Mouse (Mus musculus) macrophage (primary cell): ENCODE data around the gene Tm6sf2. TPM values are rescaled to one million over a fixed set of nuclear protein-coding genes. Genes with fewer than 3 reads are reported as not detected.
"Not testable (repeated sequence)": the region's sequence is repeated elsewhere in the genome, so short reads cannot be mapped to it uniquely, and the experiment has no call there.

ENCODE experiments used
- H3K27ac ChIP-seq: fragments of 350-480 bp; formaldehyde crosslinking; 2 replicates; pipeline ENCODE4 v1.9.0; 2021
- H3K36me3 ChIP-seq: fragments of 350-480 bp; formaldehyde crosslinking; 2 replicates; pipeline ENCODE4 v1.9.0; 2021; ENCODE audit errors: inconsistent target
- H3K4me3 ChIP-seq: fragments of 350-480 bp; formaldehyde crosslinking; 2 replicates; pipeline ENCODE4 v1.9.0; 2021; ENCODE audit errors: inconsistent target
- H3K79me2 ChIP-seq: fragments of 350-480 bp; formaldehyde crosslinking; 2 replicates; pipeline ENCODE4 v1.9.0; 2021; ENCODE audit errors: inconsistent target
- WGBS: methylation state at CpG from one replicate; pipeline ENCODE4 v1.1.7; 2026; ENCODE audit warnings: inconsistent platforms; ENCODE audit not compliant: missing documents; 5-methylcytosine and 5-hydroxymethylcytosine counted together
- polyA plus RNA-seq: library from polyadenylated mRNA; stranded (reverse); fragments of 250-400 nt; gene quantifications from 3 replicates; pipeline ENCODE4 v1.2.4, GENCODE M21; 2018; ENCODE audit warnings: inconsistent platforms
- total RNA-seq, 78 experiments: library from RNA; depleted of rRNA; stranded (reverse); fragments of 250-400 nt; gene quantifications; 1 replicate in 9 of 78; 2 replicates in 24 of 78; 3 replicates in 43 of 78; 4 replicates in 2 of 78; pipeline ENCODE4 v1.2.4; 2018; ENCODE audit warnings: inconsistent platforms in 56 of 78

Gene Tm6sf2
- total RNA-seq (2018; cell fraction: chromatin; rRNA removed): 1 to 10 TPM in 18 of 26 experiments, under 1 TPM in 4, not detected in 4; 0.49 to 6.8 (median 2.6) TPM
- under 1 TPM in 1 of 26 experiments, not detected in 25; 0.15 TPM for total RNA-seq (2018; cell fraction: cytosol; rRNA removed)
- total RNA-seq (2018; cell fraction: nucleus; rRNA removed): 1 to 10 TPM in 10 of 26 experiments, under 1 TPM in 9, not detected in 7; 0.30 to 2.5 (median 1.1) TPM
- polyA plus RNA-seq: 0.10 TPM in 1 of 3 replicates, not detected in the others

DNA sequence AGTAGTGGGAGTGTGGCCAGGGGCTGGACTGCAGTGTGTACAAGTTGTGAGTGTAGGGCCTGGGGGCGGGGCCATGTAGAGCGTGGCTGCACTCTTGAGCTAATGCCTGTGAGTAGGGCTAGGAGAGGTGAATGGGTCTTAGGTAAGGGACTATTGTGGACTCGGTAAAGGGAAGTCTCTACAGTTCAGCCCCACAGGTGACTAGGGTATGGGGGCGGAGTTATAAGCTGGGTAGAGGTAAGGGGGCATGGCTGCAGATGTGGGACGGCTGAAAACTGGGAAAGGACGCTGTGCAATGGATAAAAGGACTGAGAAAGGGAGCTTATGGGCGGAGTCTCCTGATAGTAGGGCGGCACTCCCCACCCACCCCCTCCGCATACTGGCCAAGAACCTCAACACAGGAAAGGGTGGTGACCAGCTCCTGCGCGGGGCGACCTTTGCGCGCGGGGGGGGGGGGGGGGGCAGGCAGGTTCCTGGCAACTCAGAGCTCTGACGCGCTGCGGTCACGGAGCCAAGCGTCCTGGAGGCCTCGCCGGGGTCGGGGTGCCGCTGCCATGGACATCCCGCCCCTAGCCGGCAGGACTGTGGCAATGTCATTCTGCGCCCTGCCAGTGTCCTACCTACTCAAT is at the start of gene Tm6sf2:
TSS of gene Tm6sf2 (plus strand) at position 484 of the 629 bp plus-strand sequence.
- Histone ChIP-seq H3K36me3 (peaks cover 25% of the 10 kb centered on the region), H3K79me2 (no peaks in the 10 kb centered on the region), H3K4me3 (no peak within 1 kb of the TSS), H3K27ac (no peak within 1 kb of the TSS)
- WGBS: 25% methylated on average over 16 of the region's 27 CpGs

- Histone ChIP-seq H3K79me2 (no peaks in the 10 kb centered on the region), H3K27ac (no peak overlapping the region), H3K36me3 (peaks cover 97% of the 10 kb centered on the region), H3K4me3 (no peak overlapping the region)
- 92% methylated on average over 8 of the region's 8 CpGs for WGBS
These were observed 49.1 kb upstream of the Tm6sf2 start for GRCm38 (mm10) chr8:70023596-70023995.

- H3K4me3 ChIP-seq: no peak overlapping the region
- H3K27ac ChIP-seq: no peak overlapping the region
- peaks cover 98% of the 10 kb centered on the region for H3K36me3 ChIP-seq
- H3K79me2 ChIP-seq: peaks cover 8% of the 10 kb centered on the region; the same call in 1 of the 2 replicates
- 96% methylated on average over 2 of the region's 2 CpGs for WGBS
These were observed 46.6 kb upstream of the Tm6sf2 start for GRCm38 (mm10) chr8:70026151-70026550.

- WGBS: 100% methylated on average over 1 of the region's 1 CpGs
- Histone ChIP-seq H3K4me3 (no peak overlapping the region), H3K36me3 (peaks cover 73% of the 10 kb centered on the region), H3K79me2 (peaks cover 49% of the 10 kb centered on the region), H3K27ac (no peak overlapping the region)
These were observed 42.5 kb upstream of the Tm6sf2 start for GRCm38 (mm10) chr8:70030255-70030654.

GRCm38 (mm10) chr8:70037994-70038393 is 34.7 kb upstream of the Tm6sf2 start:
- H3K36me3 ChIP-seq: 0 out of 2 replicates have a peak, but pooled peaks cover 4% of the 10 kb centered on the region
- peaks cover 97% of the 10 kb centered on the region for H3K79me2 ChIP-seq
- H3K27ac ChIP-seq: no peak overlapping the region
- H3K4me3 ChIP-seq: no peak overlapping the region
- 100% methylated on average over 1 of the region's 1 CpGs for WGBS

DNA sequence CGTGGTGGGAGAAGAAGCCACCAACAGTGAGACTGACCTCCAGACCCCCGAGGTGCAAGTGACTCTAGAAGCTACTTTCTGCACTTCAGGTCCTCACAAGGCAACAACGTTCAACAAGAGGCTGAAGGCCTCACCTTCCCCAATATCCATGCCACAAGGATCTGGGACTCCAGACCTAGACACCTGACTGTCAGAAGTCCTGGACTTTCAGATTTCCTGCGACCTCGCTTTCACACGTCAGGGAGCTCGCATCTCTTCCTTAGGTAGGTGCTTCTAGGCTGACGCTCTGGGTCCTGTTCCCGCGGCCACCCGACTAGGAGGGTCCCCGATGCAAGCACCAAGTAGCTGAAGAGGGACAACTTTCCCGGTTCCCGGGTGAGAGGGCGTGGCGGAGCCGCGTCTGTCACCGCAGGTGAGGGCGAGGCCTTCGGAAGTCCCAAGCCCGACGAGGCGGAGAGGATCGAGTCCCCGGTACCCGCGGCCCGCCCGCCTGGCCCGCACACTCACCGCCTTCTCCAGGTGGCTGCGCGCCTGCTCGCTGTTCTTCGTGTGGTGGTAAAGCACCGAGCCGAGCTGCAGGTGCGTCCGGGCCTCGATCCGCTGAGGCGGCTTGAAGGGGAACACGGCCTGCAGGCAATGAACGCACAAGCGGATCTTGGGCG is 30.7 kb upstream of the Tm6sf2 start:
- Histone ChIP-seq H3K36me3 (no peaks in the 10 kb centered on the region), H3K79me2 (peaks cover 96% of the 10 kb centered on the region), H3K27ac (peak overlapping the region; percentile 87), H3K4me3 (peak overlapping the region; percentile 88)
- WGBS: under 1% methylated on average over 46 of the region's 47 CpGs

DNA sequence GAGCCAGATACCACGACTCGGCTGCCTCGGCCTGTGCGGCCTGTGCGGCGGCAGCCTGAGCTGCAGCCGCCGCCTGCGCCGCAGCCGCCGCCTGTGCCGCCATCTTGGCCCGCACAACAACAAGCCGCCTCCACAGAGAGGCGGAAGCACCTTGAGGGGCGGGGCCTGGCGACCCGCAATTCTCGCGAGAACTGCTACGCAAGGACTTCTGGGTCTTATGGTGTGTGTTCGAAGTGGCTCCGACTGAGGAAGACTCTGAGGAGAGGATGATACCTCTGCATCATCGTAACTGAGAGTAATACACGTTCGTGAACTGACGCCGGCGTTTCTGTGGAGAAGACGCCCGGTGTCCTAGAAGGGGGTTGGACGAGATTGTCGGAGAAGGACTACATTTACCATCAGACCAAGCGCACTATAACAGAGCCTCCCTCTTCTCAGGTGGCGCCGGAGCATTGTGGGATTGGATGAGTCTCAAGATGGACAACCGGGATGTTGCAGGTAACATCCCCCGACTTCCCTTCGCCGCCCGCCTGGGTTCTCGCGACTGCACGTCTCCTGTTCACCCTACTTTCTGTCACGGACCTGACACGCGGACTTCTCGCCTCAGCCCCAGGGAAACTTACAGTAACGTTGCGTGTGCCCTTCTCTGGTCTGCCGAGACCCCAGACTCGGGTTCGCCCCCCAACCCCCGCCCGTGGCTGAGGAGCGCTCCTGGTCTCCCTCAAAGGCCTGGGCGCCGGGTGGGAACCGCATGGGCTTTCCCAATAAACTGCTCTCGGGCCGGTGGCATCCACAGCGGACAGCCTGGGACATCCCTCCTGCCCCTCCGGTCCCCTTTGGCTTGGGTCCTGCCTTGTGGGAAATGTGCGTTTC is 29.9 kb upstream of the Tm6sf2 start, which contains the start of the genes Mau2 and Sugp1:
TSS of gene Mau2 (minus strand) at position 152 of the 873 bp plus-strand sequence.
TSS of gene Sugp1 (plus strand) at position 231 of the 873 bp plus-strand sequence.
- H3K4me3 ChIP-seq: peak within 1 kb of the TSS; percentile 88
- H3K27ac ChIP-seq: peak within 1 kb of the TSS; percentile 87
- H3K79me2 ChIP-seq: peaks cover 95% of the 10 kb centered on the region
- WGBS: under 1% methylated on average over 63 of the region's 65 CpGs
- H3K36me3 ChIP-seq: no peaks in the 10 kb centered on the region

- Histone ChIP-seq H3K36me3 (peaks cover 7% of the 10 kb centered on the region; the same call in 1 of the 2 replicates), H3K79me2 (peaks cover 88% of the 10 kb centered on the region), H3K4me3 (no peak overlapping the region), H3K27ac (no peak overlapping the region)
- WGBS: 92% methylated on average over 5 of the region's 5 CpGs
These were observed 28.7 kb upstream of the Tm6sf2 start for GRCm38 (mm10) chr8:70043996-70044395.

DNA sequence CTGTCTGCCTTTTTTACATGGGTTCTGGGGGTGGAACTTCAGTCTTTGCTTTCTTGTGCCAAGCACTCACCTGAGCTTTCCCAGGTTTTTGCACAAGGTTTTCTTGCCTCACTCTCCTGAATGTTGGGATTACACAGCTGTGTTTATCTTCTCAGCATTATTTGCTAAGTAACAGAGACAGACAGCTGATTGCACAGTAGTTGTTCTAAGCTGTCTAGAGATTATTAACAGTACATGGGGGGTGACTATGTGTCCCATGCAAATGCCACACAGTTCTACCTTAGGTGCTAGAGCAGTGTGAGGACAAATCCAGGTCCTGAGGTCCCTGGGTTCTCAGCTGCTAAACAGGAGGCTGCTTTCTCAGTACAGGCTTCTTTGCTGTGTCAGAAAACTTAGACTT is 23.1 kb upstream of the Tm6sf2 start:
- peaks cover 36% of the 10 kb centered on the region; the same call in 1 of the 2 replicates for H3K36me3 ChIP-seq
- peaks cover 34% of the 10 kb centered on the region for H3K79me2 ChIP-seq
- no peak overlapping the region for H3K4me3 ChIP-seq
- no peak overlapping the region for H3K27ac ChIP-seq

GRCm38 (mm10) chr8:70050434-70050833 is 22.3 kb upstream of the Tm6sf2 start:
- not testable (repeated sequence) for H3K4me3 ChIP-seq, H3K27ac ChIP-seq
- Histone ChIP-seq H3K36me3 (peaks cover 44% of the 10 kb centered on the region; the same call in 1 of the 2 replicates), H3K79me2 (peaks cover 27% of the 10 kb centered on the region)
- WGBS: 97% methylated on average over 5 of the region's 5 CpGs

- no peak overlapping the region for H3K4me3 ChIP-seq
- H3K27ac ChIP-seq: no peak overlapping the region
- peaks cover 70% of the 10 kb centered on the region for H3K36me3 ChIP-seq
- H3K79me2 ChIP-seq: no peaks in the 10 kb centered on the region
- WGBS: 100% methylated on average over 1 of the region's 1 CpGs
These were observed 15.0 kb upstream of the Tm6sf2 start for GRCm38 (mm10) chr8:70057721-70058120.

DNA sequence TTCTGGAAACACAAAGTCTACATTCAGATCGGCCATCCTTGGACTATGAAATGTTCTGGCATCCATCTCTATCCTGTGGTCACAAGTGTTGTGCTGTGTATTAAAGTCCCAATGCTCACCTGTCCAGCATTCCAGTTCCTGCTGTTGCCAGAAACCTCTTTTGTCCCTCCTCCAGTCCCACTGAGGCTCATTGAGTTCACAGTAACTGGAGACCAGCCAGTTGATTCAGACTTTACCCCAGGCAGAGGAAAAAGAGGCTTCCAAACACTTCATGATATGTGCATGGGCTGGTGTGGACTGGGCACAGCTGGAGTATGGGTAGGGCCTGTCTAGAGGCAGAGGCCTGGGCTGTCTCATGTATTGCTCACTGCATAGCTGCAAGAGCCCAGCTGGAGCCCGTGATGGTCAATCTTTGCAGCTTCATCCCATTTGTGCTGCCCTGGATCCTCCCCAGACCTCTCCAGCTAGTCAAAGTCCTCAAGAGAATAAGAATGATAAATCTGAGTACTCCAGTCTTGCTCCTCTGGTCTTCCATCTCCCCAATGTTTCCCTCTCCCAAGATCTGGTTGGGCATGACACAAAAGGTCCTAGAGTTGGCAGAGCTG is 786 bp upstream of the Tm6sf2 start:
- no peak overlapping the region for H3K4me3 ChIP-seq
- WGBS: 89% methylated on average over 2 of the region's 2 CpGs
- no peaks in the 10 kb centered on the region for H3K79me2 ChIP-seq
- no peak overlapping the region for H3K27ac ChIP-seq
- H3K36me3 ChIP-seq: peaks cover 28% of the 10 kb centered on the region

DNA sequence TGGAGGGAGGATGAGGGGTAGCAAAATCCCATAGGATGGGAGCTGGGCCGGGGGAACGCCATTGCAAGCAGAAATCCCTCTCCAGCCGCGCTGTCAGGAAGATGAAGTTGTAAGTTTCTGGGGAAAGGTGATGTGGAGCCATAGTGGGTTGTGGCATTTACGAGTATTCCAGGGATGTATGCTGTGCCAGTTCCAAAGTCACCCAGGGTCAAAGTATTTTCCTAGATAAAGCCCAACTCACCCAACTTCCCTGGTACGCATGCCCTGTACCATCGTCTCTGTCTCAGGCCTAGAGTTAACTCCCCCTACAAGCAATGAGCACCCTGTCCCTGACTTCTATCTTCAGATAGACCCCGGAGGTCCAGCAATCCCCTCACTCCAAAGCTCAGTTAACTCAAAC is 396 bp downstream of the Tm6sf2 start:
- 67% methylated on average over 8 of the region's 8 CpGs for WGBS
- no peaks in the 10 kb centered on the region for H3K79me2 ChIP-seq
- H3K36me3 ChIP-seq: peaks cover 20% of the 10 kb centered on the region
- no peak overlapping the region for H3K27ac ChIP-seq
- no peak overlapping the region for H3K4me3 ChIP-seq

- H3K27ac ChIP-seq: no peak overlapping the region
- WGBS: 21% methylated on average over 1 of the region's 1 CpGs
- H3K36me3 ChIP-seq: peaks cover 20% of the 10 kb centered on the region
- no peaks in the 10 kb centered on the region for H3K79me2 ChIP-seq
- H3K4me3 ChIP-seq: no peak overlapping the region
These were observed 958 bp downstream of the Tm6sf2 start for GRCm38 (mm10) chr8:70073682-70074081.
